Mouse (Mus musculus) urinary bladder, postnatal 0 days (tissue): ENCODE results near the gene Atp8a2. TPM values are rescaled to one million over a fixed set of nuclear protein-coding genes. Genes with fewer than 3 reads are reported as not detected.

Experiments used
- microRNA counts: library from miRNA; unstranded; fragments of <30 nt; microRNA quantifications from one replicate; lab custom pipeline; 2016
- microRNA-seq: library from miRNA; unstranded; fragments of <30 nt; microRNA quantifications from one replicate; pipeline ENCODE4, GENCODE M21; 2016
- polyA plus RNA-seq: library from polyadenylated mRNA; unstranded; fragments of >200 nt; fragmentation: Nextera tagmentation; extraction: Ambion mirVana; gene quantifications from 2 replicates; pipeline ENCODE4 v1.2.1, GENCODE M21; 2015

The Atp8a2 gene
- polyA plus RNA-seq, result 3.8 and 4.8 TPM in 2 replicates

GRCm38 (mm10) chr14:60196884-60197283 lies at the start of gene Atp8a2:
Gene Atp8a2 (minus strand): TSS chr14:60197179.

DNA sequence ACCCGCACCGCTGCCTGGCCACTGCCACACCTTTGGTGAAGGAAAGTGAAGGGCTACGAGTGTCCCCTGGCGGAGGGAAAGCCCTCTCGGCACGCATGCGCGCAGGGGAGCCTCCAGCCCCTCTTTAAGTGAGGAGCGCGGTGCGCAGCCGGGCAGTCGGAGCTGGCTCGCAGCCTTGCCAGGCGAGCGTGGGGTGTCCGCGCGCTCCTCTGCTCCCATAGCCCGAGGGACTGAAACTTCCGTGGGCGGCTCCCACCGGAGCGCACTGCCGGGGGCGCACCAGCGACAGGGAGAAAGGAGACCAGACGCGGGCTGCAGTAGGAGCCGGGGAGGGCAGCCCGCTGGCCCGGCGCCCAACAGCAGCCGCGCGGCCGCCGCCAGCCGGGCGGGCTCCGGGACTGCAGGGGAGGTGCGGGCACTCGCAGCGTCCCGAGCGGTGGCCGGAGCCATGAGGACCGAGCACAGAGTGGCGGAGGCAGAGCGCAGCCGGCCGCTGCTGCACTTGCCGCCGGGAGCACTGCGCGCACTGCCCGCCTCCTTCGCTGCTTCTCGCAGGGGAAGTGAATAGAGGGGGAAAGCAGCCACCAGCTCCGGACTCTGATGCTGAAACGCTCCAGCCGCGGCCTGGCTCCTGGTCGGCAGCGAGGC lies 571.7 kb downstream of the Atp8a2 start, which contains the start of gene Shisa2:
Shisa2 (plus strand) TSS at position 151 of the 648 bp plus-strand sequence.

GRCm38 (mm10) chr14:59597398-59598259 lies 599.4 kb downstream of the Atp8a2 start, which contains the start of gene Cdadc1:
Gene Cdadc1 (minus strand): TSS chr14:59597959.

MicroRNAs within 50 kb of the gene (microRNA counts, 519-probe panel; counts per million panel counts)
- microRNA mmu-miR-719 (lab: Ali Mortazavi, UCI), result not detected

Small RNAs within 50 kb of the gene (microRNA-seq; reads per million reads assigned to microRNA genes)
- not detected for gene Mir719

Other genes with a start within 250 kb of the Atp8a2 start
- not detected in 2 replicates for gene Nupl1, start 54.3 kb upstream of the Atp8a2 start, polyA plus RNA-seq
- 18.4 and 23.0 TPM in 2 replicates for gene Gm49336, start 54.3 kb upstream of the Atp8a2 start, polyA plus RNA-seq
- gene Mtmr6, start 68.0 kb upstream of the Atp8a2 start, polyA plus RNA-seq, result 35.5 and 40.5 TPM in 2 replicates
- gene Amer2, start 176.1 kb upstream of the Atp8a2 start, polyA plus RNA-seq, result 0.16 and 0.33 TPM in 2 replicates